Mouse (Mus musculus): ENCODE data around the gene Ano6. TPM values are rescaled to one million over a fixed set of nuclear protein-coding genes. Genes with fewer than 3 reads are reported as not detected.

Ano6 gene
- polyA plus RNA-seq, 1 experiment: 104 TPM

- Histone ChIP-seq H3K36me3 (ENCODE audit: control insufficient read depth, insufficient read depth, low read length) (peaks cover 45% of the 10 kb centered on the region), H3K4me3 (ENCODE audit: control insufficient read depth, insufficient read depth, low read length) (no peak overlapping the region), H3K27ac (ENCODE audit: control insufficient read depth, insufficient read depth, low read length) (no peak overlapping the region), H3K4me1 (replicated peaks; ENCODE audit: control insufficient read depth, insufficient read depth, low read length) (peaks cover 5% of the 10 kb centered on the region; the same call in 1 of the 2 replicates), H3K27me3 (ENCODE audit: control insufficient read depth, insufficient read depth, low read length) (no peaks in the 10 kb centered on the region)
- WGBS: over 99% methylated on average over 4 of the region's 4 CpGs
- no peak for DNase-seq
- TF ChIP-seq CTCF (IDR thresholded peaks at IDR 0.05; ENCODE audit: borderline replicate concordance, control insufficient read depth, extremely low read depth, insufficient read depth, low read length, poor library complexity) (no peak), POLR2A (IDR thresholded peaks at IDR 0.05; ENCODE audit: control insufficient read depth, extremely low read depth, insufficient read depth, low read length, poor library complexity) (no peak)
Observed at GRCm38 (mm10) chr15:95921639-95922038, 131.0 kb downstream of the Ano6 start.

- H3K36me3 ChIP-seq (ENCODE audit: control insufficient read depth, insufficient read depth, low read length): peaks cover 48% of the 10 kb centered on the region
- no peaks in the 10 kb centered on the region for H3K27me3 ChIP-seq (ENCODE audit: control insufficient read depth, insufficient read depth, low read length)
- H3K4me3 ChIP-seq (ENCODE audit: control insufficient read depth, insufficient read depth, low read length): no peak overlapping the region
- H3K4me1 ChIP-seq (replicated peaks; ENCODE audit: control insufficient read depth, insufficient read depth, low read length): peaks cover 5% of the 10 kb centered on the region; the same call in 1 of the 2 replicates
- TF ChIP-seq POLR2A (IDR thresholded peaks at IDR 0.05; ENCODE audit: control insufficient read depth, extremely low read depth, insufficient read depth, low read length, poor library complexity) (no peak), CTCF (IDR thresholded peaks at IDR 0.05; ENCODE audit: borderline replicate concordance, control insufficient read depth, extremely low read depth, insufficient read depth, low read length, poor library complexity) (no peak)
- no peak for DNase-seq
- H3K27ac ChIP-seq (ENCODE audit: control insufficient read depth, insufficient read depth, low read length): no peak overlapping the region
- WGBS: 95% methylated on average over 6 of the region's 6 CpGs
Observed at GRCm38 (mm10) chr15:95922558-95922957, 131.9 kb downstream of the Ano6 start.

- peaks cover 64% of the 10 kb centered on the region for H3K36me3 ChIP-seq (ENCODE audit: control insufficient read depth, insufficient read depth, low read length)
Observed at GRCm38 (mm10) chr15:95925334-95925986, 134.8 kb downstream of the Ano6 start.

GRCm38 (mm10) chr15:95929087-95929486 lies 138.4 kb downstream of the Ano6 start:
- TF ChIP-seq POLR2A (IDR thresholded peaks at IDR 0.05; ENCODE audit: control insufficient read depth, extremely low read depth, insufficient read depth, low read length, poor library complexity) (no peak), CTCF (IDR thresholded peaks at IDR 0.05; ENCODE audit: borderline replicate concordance, control insufficient read depth, extremely low read depth, insufficient read depth, low read length, poor library complexity) (no peak)
- no peak overlapping the region for H3K27ac ChIP-seq (ENCODE audit: control insufficient read depth, insufficient read depth, low read length)
- H3K27me3 ChIP-seq (ENCODE audit: control insufficient read depth, insufficient read depth, low read length): no peaks in the 10 kb centered on the region
- WGBS: 97% methylated on average over 6 of the region's 6 CpGs
- H3K4me3 ChIP-seq (ENCODE audit: control insufficient read depth, insufficient read depth, low read length): no peak overlapping the region
- DNase-seq: no peak
- peaks cover 66% of the 10 kb centered on the region for H3K36me3 ChIP-seq (ENCODE audit: control insufficient read depth, insufficient read depth, low read length)
- H3K4me1 ChIP-seq (replicated peaks; ENCODE audit: control insufficient read depth, insufficient read depth, low read length): peaks cover 5% of the 10 kb centered on the region; the same call in 1 of the 2 replicates

More at GRCm38 (mm10) chr15:95925334-95925986, 134.8 kb downstream of the Ano6 start:
- Histone ChIP-seq H3K4me1 (replicated peaks; ENCODE audit: control insufficient read depth, insufficient read depth, low read length) (peaks cover 5% of the 10 kb centered on the region; the same call in 1 of the 2 replicates), H3K27ac (ENCODE audit: control insufficient read depth, insufficient read depth, low read length) (no peak overlapping the region), H3K27me3 (ENCODE audit: control insufficient read depth, insufficient read depth, low read length) (no peaks in the 10 kb centered on the region), H3K4me3 (ENCODE audit: control insufficient read depth, insufficient read depth, low read length) (no peak overlapping the region)
- no peak for DNase-seq
- WGBS: 37% methylated on average over 8 of the region's 8 CpGs
- no peak for TF ChIP-seq CTCF (IDR thresholded peaks at IDR 0.05; ENCODE audit: borderline replicate concordance, control insufficient read depth, extremely low read depth, insufficient read depth, low read length, poor library complexity)
- TF ChIP-seq POLR2A (IDR thresholded peaks at IDR 0.05; ENCODE audit: control insufficient read depth, extremely low read depth, insufficient read depth, low read length, poor library complexity): no peak

- Histone ChIP-seq H3K27me3 (ENCODE audit: control insufficient read depth, insufficient read depth, low read length) (no peaks in the 10 kb centered on the region), H3K27ac (ENCODE audit: control insufficient read depth, insufficient read depth, low read length) (no peak overlapping the region), H3K4me3 (ENCODE audit: control insufficient read depth, insufficient read depth, low read length) (no peak overlapping the region), H3K36me3 (ENCODE audit: control insufficient read depth, insufficient read depth, low read length) (peaks cover 71% of the 10 kb centered on the region), H3K4me1 (replicated peaks; ENCODE audit: control insufficient read depth, insufficient read depth, low read length) (no peaks in the 10 kb centered on the region)
- 97% methylated on average over 16 of the region's 16 CpGs for WGBS
- TF ChIP-seq POLR2A (IDR thresholded peaks at IDR 0.05; ENCODE audit: control insufficient read depth, extremely low read depth, insufficient read depth, low read length, poor library complexity) (no peak), CTCF (IDR thresholded peaks at IDR 0.05; ENCODE audit: borderline replicate concordance, control insufficient read depth, extremely low read depth, insufficient read depth, low read length, poor library complexity) (no peak)
- no peak for DNase-seq
Observed at GRCm38 (mm10) chr15:95931013-95931775, 140.6 kb downstream of the Ano6 start.

- WGBS: over 99% methylated on average over 5 of the region's 5 CpGs
- Histone ChIP-seq H3K4me3 (ENCODE audit: control insufficient read depth, insufficient read depth, low read length) (no peak overlapping the region), H3K27me3 (ENCODE audit: control insufficient read depth, insufficient read depth, low read length) (no peaks in the 10 kb centered on the region), H3K4me1 (replicated peaks; ENCODE audit: control insufficient read depth, insufficient read depth, low read length) (no peaks in the 10 kb centered on the region), H3K27ac (ENCODE audit: control insufficient read depth, insufficient read depth, low read length) (no peak overlapping the region), H3K36me3 (ENCODE audit: control insufficient read depth, insufficient read depth, low read length) (peaks cover 67% of the 10 kb centered on the region)
- no peak for DNase-seq
- TF ChIP-seq CTCF (IDR thresholded peaks at IDR 0.05; ENCODE audit: borderline replicate concordance, control insufficient read depth, extremely low read depth, insufficient read depth, low read length, poor library complexity): no peak
- TF ChIP-seq POLR2A (IDR thresholded peaks at IDR 0.05; ENCODE audit: control insufficient read depth, extremely low read depth, insufficient read depth, low read length, poor library complexity): no peak
Observed at GRCm38 (mm10) chr15:95932358-95932757, 141.7 kb downstream of the Ano6 start.

Measured in thymus, adult 2 months (tissue).